In genomic region chr14:103575854-103576253, GRCm38 (mm10) we compare ENCODE assay signal across 17 mouse cellular contexts.
"Had no signal": no experiment of that assay in that cellular context is flagged by ENCODE, and none has a peak within 500 bp of the region (broad histone marks: within the 10 kb centered on the region; RNA-seq: fewer than 3 reads in every experiment).

No protein-coding gene starts in this region.

- H3K27me3 ChIP-seq: limb, embryonic 13.5 days; liver, embryonic 12.5 days; liver, embryonic 15.5 days; lung, embryonic 15.5 days; megakaryocyte, embryonic 14.5 days; midbrain, embryonic 13.5 days had no signal

- H3K36me3 ChIP-seq: limb, embryonic 10.5 days; limb, embryonic 13.5 days; liver, embryonic 12.5 days; liver, embryonic 15.5 days; lung, embryonic 15.5 days; midbrain, embryonic 10.5 days; midbrain, embryonic 13.5 days had no signal

- H3K9me3 ChIP-seq: limb, embryonic 10.5 days; limb, embryonic 13.5 days; liver, embryonic 12.5 days; liver, embryonic 15.5 days; lung, embryonic 15.5 days; midbrain, embryonic 10.5 days; midbrain, embryonic 13.5 days had no signal

- H3K4me2 ChIP-seq: limb, embryonic 13.5 days; liver, embryonic 12.5 days; liver, embryonic 15.5 days; lung, embryonic 15.5 days; midbrain, embryonic 13.5 days had no signal

- H3K4me1 ChIP-seq: limb, embryonic 10.5 days; limb, embryonic 13.5 days; liver, embryonic 12.5 days; liver, embryonic 15.5 days; lung, embryonic 15.5 days; megakaryocyte, embryonic 14.5 days; midbrain, embryonic 10.5 days; midbrain, embryonic 13.5 days had no signal

- DNase-seq: kidney, adult 18-20 months; kidney, postnatal 25 days; liver; lung, adult 18-20 months; lung, postnatal 10 days; lung, postnatal 36 days; thymus, adult 18-20 months; thymus, postnatal 36 days had no signal

- H3K4me3 ChIP-seq: limb, embryonic 10.5 days; limb, embryonic 13.5 days; liver, embryonic 12.5 days; liver, embryonic 15.5 days; lung, embryonic 15.5 days; megakaryocyte, embryonic 14.5 days; midbrain, embryonic 10.5 days; midbrain, embryonic 13.5 days had no signal

- H3K9ac ChIP-seq: limb, embryonic 13.5 days; liver, embryonic 12.5 days; liver, embryonic 15.5 days; lung, embryonic 15.5 days; midbrain, embryonic 13.5 days had no signal

- ATAC-seq: intestine, embryonic 16.5 days; liver, embryonic 12.5 days; midbrain, embryonic 13.5 days had no signal

- H3K27ac ChIP-seq: limb, embryonic 10.5 days; limb, embryonic 13.5 days; liver, embryonic 12.5 days; liver, embryonic 15.5 days; lung, embryonic 15.5 days; midbrain, embryonic 10.5 days; midbrain, embryonic 13.5 days had no signal
